Mouse (Mus musculus) bone marrow, adult 2 months (tissue): ENCODE measurements around the gene Mnt.

Experiments
- CTCF ChIP-seq: fragments of 200-500 bp; IDR thresholded peaks from 2 replicates; pipeline ENCODE4 v1.5.1; 2011; ENCODE audit warnings: low read length, control low read depth; ENCODE audit not compliant: control insufficient read depth, insufficient read depth
- POLR2A ChIP-seq: fragments of 200-500 bp; IDR thresholded peaks from 2 replicates; pipeline ENCODE4 v1.6.1; 2011; ENCODE audit warnings: low read depth, mild to moderate bottlenecking, control low read depth, low read length, borderline replicate concordance; ENCODE audit not compliant: control insufficient read depth

DNA sequence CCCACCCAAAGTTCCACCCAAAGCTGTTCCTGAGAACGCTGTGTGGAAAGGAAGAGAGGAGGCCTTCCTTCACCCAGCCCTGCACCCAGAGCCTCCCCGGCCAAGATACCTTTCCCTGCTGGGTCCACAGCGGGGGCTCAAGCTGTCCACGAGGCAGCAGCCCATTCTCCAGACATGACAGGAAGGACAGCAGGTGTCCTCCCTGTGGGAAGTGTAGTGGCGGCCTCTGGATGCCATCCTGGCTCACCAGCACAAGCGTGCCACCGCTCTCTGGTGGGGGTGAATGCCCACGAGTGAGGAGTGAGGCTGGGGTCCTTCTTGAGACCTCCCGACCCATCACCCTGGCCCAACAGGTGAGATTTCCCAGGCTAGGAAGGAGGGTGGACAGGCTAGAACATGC lies 34.5 kb downstream of the Mnt start:
- TF ChIP-seq POLR2A: no peak
- TF ChIP-seq CTCF: no peak
